Mouse (Mus musculus): ENCODE data around the gene BC048562. TPM values are rescaled to one million over a fixed set of nuclear protein-coding genes. Genes with fewer than 3 reads are reported as not detected.

BC048562 gene
- not detected in 2 replicates for polyA plus RNA-seq (2015; fragmentation: Nextera tagmentation; extraction: Ambion mirVana)

- no peak within 1 kb of the TSS for H3K27ac ChIP-seq (ENCODE audit: low read length)
- no peak within 1 kb of the TSS for H3K9ac ChIP-seq (replicated peaks; ENCODE audit: low read depth, low read length)
- H3K4me2 ChIP-seq (ENCODE audit: low read length), result no peak within 1 kb of the TSS
- peaks cover 25% of the 10 kb centered on the region for H3K4me1 ChIP-seq (replicated peaks; ENCODE audit: control insufficient read depth, insufficient read depth, low read length)
- H3K27me3 ChIP-seq (replicated peaks; ENCODE audit: control insufficient read depth, insufficient read depth, low read length), result no peaks in the 10 kb centered on the region
- no peaks in the 10 kb centered on the region for H3K9me3 ChIP-seq (ENCODE audit: control insufficient read depth, low read length)
- 41% methylated on average over 3 of the region's 3 CpGs for WGBS
- no peaks in the 10 kb centered on the region for H3K36me3 ChIP-seq (ENCODE audit: control insufficient read depth, insufficient read depth)
- ATAC-seq, result no peak
- H3K4me3 ChIP-seq (replicated peaks; ENCODE audit: low read length), result no peak within 1 kb of the TSS
Observed at GRCm38 (mm10) chr9:108436182-108436581, at the start of gene BC048562. TSS of gene BC048562 (plus strand) at chr9:108436482.

- Histone ChIP-seq H3K4me3 (replicated peaks; ENCODE audit: low read length) (no peak overlapping the region), H3K27ac (ENCODE audit: low read length) (no peak overlapping the region), H3K36me3 (ENCODE audit: control insufficient read depth, insufficient read depth) (peaks cover 48% of the 10 kb centered on the region), H3K4me2 (ENCODE audit: low read length) (no peak overlapping the region), H3K9me3 (ENCODE audit: control insufficient read depth, low read length) (no peaks in the 10 kb centered on the region), H3K4me1 (replicated peaks; ENCODE audit: control insufficient read depth, insufficient read depth, low read length) (no peaks in the 10 kb centered on the region), H3K9ac (replicated peaks; ENCODE audit: low read depth, low read length) (no peak overlapping the region), H3K27me3 (replicated peaks; ENCODE audit: control insufficient read depth, insufficient read depth, low read length) (no peaks in the 10 kb centered on the region)
- ATAC-seq, result no peak
- 91% methylated on average over 4 of the region's 4 CpGs for WGBS
Observed at GRCm38 (mm10) chr9:108386816-108387215, 49.5 kb upstream of the BC048562 start.

- no peaks in the 10 kb centered on the region for H3K27me3 ChIP-seq (replicated peaks; ENCODE audit: control insufficient read depth, insufficient read depth, low read length)
- no peak overlapping the region for H3K4me2 ChIP-seq (ENCODE audit: low read length)
- 85% methylated on average over 10 of the region's 10 CpGs for WGBS
- no peaks in the 10 kb centered on the region for H3K9me3 ChIP-seq (ENCODE audit: control insufficient read depth, low read length)
- no peak for ATAC-seq
- no peak overlapping the region for H3K27ac ChIP-seq (ENCODE audit: low read length)
- H3K36me3 ChIP-seq (ENCODE audit: control insufficient read depth, insufficient read depth), result peaks cover 50% of the 10 kb centered on the region
- H3K4me3 ChIP-seq (replicated peaks; ENCODE audit: low read length), result no peak overlapping the region
- H3K4me1 ChIP-seq (replicated peaks; ENCODE audit: control insufficient read depth, insufficient read depth, low read length), result no peaks in the 10 kb centered on the region
- no peak overlapping the region for H3K9ac ChIP-seq (replicated peaks; ENCODE audit: low read depth, low read length)
Observed at GRCm38 (mm10) chr9:108388601-108389000, 47.7 kb upstream of the BC048562 start.

- 87% methylated on average over 6 of the region's 6 CpGs for WGBS
- Histone ChIP-seq H3K9ac (replicated peaks; ENCODE audit: low read depth, low read length) (no peak overlapping the region), H3K36me3 (ENCODE audit: control insufficient read depth, insufficient read depth) (peaks cover 47% of the 10 kb centered on the region), H3K4me1 (replicated peaks; ENCODE audit: control insufficient read depth, insufficient read depth, low read length) (no peaks in the 10 kb centered on the region), H3K27me3 (replicated peaks; ENCODE audit: control insufficient read depth, insufficient read depth, low read length) (no peaks in the 10 kb centered on the region), H3K9me3 (ENCODE audit: control insufficient read depth, low read length) (no peaks in the 10 kb centered on the region), H3K4me2 (ENCODE audit: low read length) (no peak overlapping the region), H3K4me3 (replicated peaks; ENCODE audit: low read length) (no peak overlapping the region), H3K27ac (ENCODE audit: low read length) (no peak overlapping the region)
- ATAC-seq, result no peak
Observed at GRCm38 (mm10) chr9:108389220-108389619, 47.1 kb upstream of the BC048562 start.

DNA sequence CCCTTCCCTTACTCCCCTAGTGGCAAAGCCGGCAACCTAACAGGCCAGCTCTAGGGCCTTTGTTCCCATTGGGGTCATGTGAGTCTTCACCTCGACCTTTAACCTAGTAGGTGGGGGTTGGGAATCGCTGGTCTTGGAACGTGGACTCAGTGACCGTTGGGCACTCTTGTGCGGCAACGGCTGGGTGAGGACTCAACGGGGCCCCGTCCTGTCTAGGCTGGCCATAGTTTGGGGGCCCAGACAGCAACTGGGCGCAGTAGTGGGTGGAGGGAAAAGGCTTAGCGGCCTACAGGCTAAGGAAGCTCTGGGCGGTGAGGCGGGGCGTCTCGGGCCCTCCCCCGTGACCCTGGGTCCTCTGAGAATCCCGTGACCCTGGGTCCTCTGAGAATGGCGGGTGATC is 43.6 kb upstream of the BC048562 start, which contains the start of gene 1700102P08Rik:
1700102P08Rik (plus strand) TSS at position 130 of the 400 bp plus-strand sequence.
- Histone ChIP-seq H3K4me2 (ENCODE audit: low read length) (no peak within 1 kb of the TSS), H3K36me3 (ENCODE audit: control insufficient read depth, insufficient read depth) (peaks cover 25% of the 10 kb centered on the region), H3K27me3 (replicated peaks; ENCODE audit: control insufficient read depth, insufficient read depth, low read length) (no peaks in the 10 kb centered on the region), H3K9me3 (ENCODE audit: control insufficient read depth, low read length) (no peaks in the 10 kb centered on the region), H3K27ac (ENCODE audit: low read length) (no peak within 1 kb of the TSS), H3K4me1 (replicated peaks; ENCODE audit: control insufficient read depth, insufficient read depth, low read length) (no peaks in the 10 kb centered on the region), H3K4me3 (replicated peaks; ENCODE audit: low read length) (no peak within 1 kb of the TSS), H3K9ac (replicated peaks; ENCODE audit: low read depth, low read length) (no peak within 1 kb of the TSS)
- 56% methylated on average over 18 of the region's 18 CpGs for WGBS
- no peak for ATAC-seq

- H3K4me1 ChIP-seq (replicated peaks; ENCODE audit: control insufficient read depth, insufficient read depth, low read length), result no peaks in the 10 kb centered on the region
- H3K27ac ChIP-seq (ENCODE audit: low read length), result no peak overlapping the region
- H3K27me3 ChIP-seq (replicated peaks; ENCODE audit: control insufficient read depth, insufficient read depth, low read length), result no peaks in the 10 kb centered on the region
- no peak overlapping the region for H3K9ac ChIP-seq (replicated peaks; ENCODE audit: low read depth, low read length)
- no peak for ATAC-seq
- H3K9me3 ChIP-seq (ENCODE audit: control insufficient read depth, low read length), result no peaks in the 10 kb centered on the region
- 96% methylated on average over 6 of the region's 6 CpGs for WGBS
- H3K36me3 ChIP-seq (ENCODE audit: control insufficient read depth, insufficient read depth), result peaks cover 19% of the 10 kb centered on the region
- no peak overlapping the region for H3K4me2 ChIP-seq (ENCODE audit: low read length)
- H3K4me3 ChIP-seq (replicated peaks; ENCODE audit: low read length), result no peak overlapping the region
Observed at GRCm38 (mm10) chr9:108394191-108394590, 42.1 kb upstream of the BC048562 start.

- 88% methylated on average over 1 of the region's 1 CpGs for WGBS
- no peak overlapping the region for H3K27ac ChIP-seq (ENCODE audit: low read length)
- H3K4me2 ChIP-seq (ENCODE audit: low read length), result no peak overlapping the region
- H3K9ac ChIP-seq (replicated peaks; ENCODE audit: low read depth, low read length), result no peak overlapping the region
- H3K27me3 ChIP-seq (replicated peaks; ENCODE audit: control insufficient read depth, insufficient read depth, low read length), result no peaks in the 10 kb centered on the region
- no peaks in the 10 kb centered on the region for H3K9me3 ChIP-seq (ENCODE audit: control insufficient read depth, low read length)
- H3K36me3 ChIP-seq (ENCODE audit: control insufficient read depth, insufficient read depth), result peaks cover 17% of the 10 kb centered on the region
- H3K4me1 ChIP-seq (replicated peaks; ENCODE audit: control insufficient read depth, insufficient read depth, low read length), result no peaks in the 10 kb centered on the region
- no peak overlapping the region for H3K4me3 ChIP-seq (replicated peaks; ENCODE audit: low read length)
- no peak for ATAC-seq
Observed at GRCm38 (mm10) chr9:108395427-108395826, 40.9 kb upstream of the BC048562 start.

DNA sequence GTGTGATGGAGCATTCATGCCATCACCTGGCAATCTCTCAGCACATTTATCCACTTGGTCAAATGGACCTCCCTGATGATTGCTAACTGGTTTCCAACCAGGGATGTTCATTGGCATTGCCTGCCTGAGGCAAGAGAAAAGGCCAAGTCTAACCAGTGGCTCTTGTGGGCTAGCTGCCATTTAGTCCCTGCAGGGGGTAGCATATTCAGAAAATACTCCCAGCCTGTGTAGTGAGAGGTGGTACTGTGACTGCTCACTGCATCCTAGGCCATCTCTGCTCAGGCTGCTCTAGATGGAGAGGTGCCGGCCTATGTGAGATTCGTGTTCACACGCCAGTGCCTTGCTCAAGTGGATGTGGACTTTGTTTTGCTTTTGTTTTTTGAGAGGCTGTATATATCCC is 38.0 kb upstream of the BC048562 start:
- no peak overlapping the region for H3K4me3 ChIP-seq (replicated peaks; ENCODE audit: low read length)
- H3K27ac ChIP-seq (ENCODE audit: low read length), result no peak overlapping the region
- H3K9ac ChIP-seq (replicated peaks; ENCODE audit: low read depth, low read length), result no peak overlapping the region
- no peak overlapping the region for H3K4me2 ChIP-seq (ENCODE audit: low read length)
- no peaks in the 10 kb centered on the region for H3K27me3 ChIP-seq (replicated peaks; ENCODE audit: control insufficient read depth, insufficient read depth, low read length)
- H3K9me3 ChIP-seq (ENCODE audit: control insufficient read depth, low read length), result no peaks in the 10 kb centered on the region
- H3K4me1 ChIP-seq (replicated peaks; ENCODE audit: control insufficient read depth, insufficient read depth, low read length), result peaks cover 12% of the 10 kb centered on the region
- H3K36me3 ChIP-seq (ENCODE audit: control insufficient read depth, insufficient read depth), result peaks cover under 1% of the 10 kb centered on the region; the same call in 1 of the 2 replicates
- 90% methylated on average over 3 of the region's 3 CpGs for WGBS
- no peak for ATAC-seq

- WGBS, result 20% methylated on average over 7 of the region's 7 CpGs
- no peaks in the 10 kb centered on the region for H3K27me3 ChIP-seq (replicated peaks; ENCODE audit: control insufficient read depth, insufficient read depth, low read length)
- peak overlapping the region; percentile 72 for H3K27ac ChIP-seq (ENCODE audit: low read length)
Observed at GRCm38 (mm10) chr9:108401186-108401960, 34.9 kb upstream of the BC048562 start.

More at GRCm38 (mm10) chr9:108401186-108401960, 34.9 kb upstream of the BC048562 start:
- H3K9ac ChIP-seq (replicated peaks; ENCODE audit: low read depth, low read length), result no peak overlapping the region
- H3K9me3 ChIP-seq (ENCODE audit: control insufficient read depth, low read length), result no peaks in the 10 kb centered on the region
- peaks cover 12% of the 10 kb centered on the region for H3K4me1 ChIP-seq (replicated peaks; ENCODE audit: control insufficient read depth, insufficient read depth, low read length)
- H3K4me3 ChIP-seq (replicated peaks; ENCODE audit: low read length), result no peak overlapping the region
- ATAC-seq, result no peak
- H3K4me2 ChIP-seq (ENCODE audit: low read length), result no peak overlapping the region
- no peaks in the 10 kb centered on the region for H3K36me3 ChIP-seq (ENCODE audit: control insufficient read depth, insufficient read depth)

Measured in forebrain, embryonic 16.5 days (tissue).